Mouse (Mus musculus) heart, embryonic 12.5 days (tissue): ENCODE results near the gene Casr. TPM values are rescaled to one million over a fixed set of nuclear protein-coding genes. Genes with fewer than 3 reads are reported as not detected.

Source experiments
- ATAC-seq: fragments of 200-750 bp; cut with Nextera tagmentation; 2 replicates; pipeline ENCODE4 v1.8.0; 2017; ENCODE audit warnings: moderate TSS enrichment, moderate library complexity; ENCODE audit not compliant: insufficient number of reproducible peaks, low FRiP score
- H3K27ac ChIP-seq: fragments of 300-500 bp; sonication (generic); 2 replicates; pipeline ENCODE4 v1.5.1; 2016; ENCODE audit warnings: mild to moderate bottlenecking, moderate library complexity; ENCODE audit not compliant: poor library complexity, severe bottlenecking
- H3K27me3 ChIP-seq: fragments of 300-500 bp; sonication (generic); replicated peaks from 2 replicates; pipeline ENCODE4 v1.6.1; 2016; ENCODE audit warnings: mild to moderate bottlenecking, moderate library complexity
- H3K36me3 ChIP-seq: fragments of 300-500 bp; sonication (generic); 2 replicates; pipeline ENCODE4 v1.6.1; 2016; ENCODE audit warnings: mild to moderate bottlenecking, moderate library complexity
- H3K4me1 ChIP-seq: fragments of 300-500 bp; sonication (generic); replicated peaks from 2 replicates; pipeline ENCODE4 v1.6.1; 2016; ENCODE audit warnings: mild to moderate bottlenecking
- H3K4me2 ChIP-seq: fragments of 300-500 bp; sonication (generic); 2 replicates; pipeline ENCODE4 v1.6.1; 2016; ENCODE audit warnings: mild to moderate bottlenecking, moderate library complexity
- H3K4me3 ChIP-seq: fragments of 300-500 bp; sonication (generic); 2 replicates; pipeline ENCODE4 v1.5.1; 2016; ENCODE audit warnings: mild to moderate bottlenecking
- H3K9ac ChIP-seq: fragments of 300-500 bp; sonication (generic); 2 replicates; pipeline ENCODE4 v1.6.1; 2016; ENCODE audit warnings: mild to moderate bottlenecking, moderate library complexity
- H3K9me3 ChIP-seq: fragments of 300-500 bp; sonication (generic); replicated peaks from 2 replicates; pipeline ENCODE4 v1.6.1; 2016; ENCODE audit warnings: mild to moderate bottlenecking, moderate library complexity
- WGBS: fragments of 180-500 bp; shearing (Covaris S2); methylation state at CpG from one replicate; pipeline ENCODE4 v1.1.7; 2016; 5-methylcytosine and 5-hydroxymethylcytosine counted together
- polyA plus RNA-seq: library from polyadenylated mRNA; unstranded; fragments of >200 nt; fragmentation: Nextera tagmentation; extraction: Ambion mirVana; gene quantifications from 2 replicates; pipeline ENCODE4 v1.2.1, GENCODE M21; 2016

Gene Casr
- polyA plus RNA-seq, 1 experiment from 2014 or later = 0.04 TPM

DNA sequence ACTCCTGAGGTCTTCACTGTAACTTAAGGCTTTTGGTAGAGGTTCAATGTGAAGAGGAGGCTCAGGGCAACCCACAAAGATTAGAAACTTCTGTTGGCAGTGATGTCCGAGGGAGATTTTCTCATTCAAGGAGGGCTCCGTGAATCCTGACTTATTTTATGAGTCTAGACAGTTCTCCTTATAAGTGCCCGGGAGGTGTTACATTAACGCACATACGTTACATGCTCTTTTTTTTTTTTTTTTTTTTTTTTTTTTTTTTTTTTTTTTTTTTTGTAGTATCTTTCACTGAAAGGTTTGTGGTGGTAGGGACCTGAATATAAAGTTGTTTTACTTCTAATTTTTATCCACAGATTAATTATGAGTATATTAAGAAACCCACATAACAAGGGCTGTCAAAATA lies 54.6 kb downstream of the Casr start:
- no peaks in the 10 kb centered on the region for H3K27me3 ChIP-seq
- H3K9ac ChIP-seq = no peak overlapping the region
- no peak overlapping the region for H3K4me3 ChIP-seq
- 0 out of 2 replicates have a peak, but pooled peaks cover 4% of the 10 kb centered on the region for H3K9me3 ChIP-seq
- H3K36me3 ChIP-seq = no peaks in the 10 kb centered on the region
- H3K4me1 ChIP-seq = no peaks in the 10 kb centered on the region
- H3K27ac ChIP-seq = no peak overlapping the region
- ATAC-seq = no peak
- WGBS = 85% methylated on average over 5 of the region's 5 CpGs
- H3K4me2 ChIP-seq = no peak overlapping the region

- no peak for ATAC-seq
- H3K4me1 ChIP-seq = no peaks in the 10 kb centered on the region
- 0 out of 2 replicates have a peak, but pooled peaks cover 4% of the 10 kb centered on the region for H3K9me3 ChIP-seq
- H3K27me3 ChIP-seq = no peaks in the 10 kb centered on the region
- H3K27ac ChIP-seq = no peak overlapping the region
- H3K4me2 ChIP-seq = no peak overlapping the region
- no peak overlapping the region for H3K9ac ChIP-seq
- H3K36me3 ChIP-seq = no peaks in the 10 kb centered on the region
- H3K4me3 ChIP-seq = no peak overlapping the region
Observed at GRCm38 (mm10) chr16:36506827-36507226, 55.1 kb downstream of the Casr start.

- Histone ChIP-seq H3K9me3 (0 out of 2 replicates have a peak, but pooled peaks cover 4% of the 10 kb centered on the region), H3K27me3 (no peaks in the 10 kb centered on the region), H3K4me1 (no peaks in the 10 kb centered on the region), H3K27ac (no peak overlapping the region), H3K9ac (no peak overlapping the region), H3K36me3 (no peaks in the 10 kb centered on the region), H3K4me2 (no peak overlapping the region), H3K4me3 (no peak overlapping the region)
- ATAC-seq = no peak
- WGBS = 57% methylated on average over 4 of the region's 4 CpGs
Observed at GRCm38 (mm10) chr16:36505913-36506312, 56.0 kb downstream of the Casr start.

DNA sequence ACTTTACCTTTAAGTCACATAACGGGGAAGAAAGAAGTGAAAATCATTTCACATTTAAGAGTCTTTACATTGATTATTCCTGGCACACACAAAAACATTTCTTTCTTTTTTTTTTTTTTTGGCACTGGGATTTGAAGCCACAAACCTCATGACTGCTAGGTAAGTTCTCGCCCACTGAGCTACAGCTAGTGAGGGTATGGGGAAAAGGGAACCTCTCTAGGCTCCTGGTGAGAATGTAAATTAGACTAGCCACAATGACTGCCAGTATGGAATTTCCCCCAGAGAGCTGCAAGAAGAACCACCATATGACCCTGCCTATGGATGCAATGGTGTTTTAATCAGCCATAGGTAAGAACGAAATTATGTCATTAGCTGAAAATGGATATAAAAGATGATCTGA lies 56.8 kb downstream of the Casr start:
- no peak overlapping the region for H3K4me2 ChIP-seq
- WGBS = 68% methylated on average over 3 of the region's 3 CpGs
- ATAC-seq = no peak

DNA sequence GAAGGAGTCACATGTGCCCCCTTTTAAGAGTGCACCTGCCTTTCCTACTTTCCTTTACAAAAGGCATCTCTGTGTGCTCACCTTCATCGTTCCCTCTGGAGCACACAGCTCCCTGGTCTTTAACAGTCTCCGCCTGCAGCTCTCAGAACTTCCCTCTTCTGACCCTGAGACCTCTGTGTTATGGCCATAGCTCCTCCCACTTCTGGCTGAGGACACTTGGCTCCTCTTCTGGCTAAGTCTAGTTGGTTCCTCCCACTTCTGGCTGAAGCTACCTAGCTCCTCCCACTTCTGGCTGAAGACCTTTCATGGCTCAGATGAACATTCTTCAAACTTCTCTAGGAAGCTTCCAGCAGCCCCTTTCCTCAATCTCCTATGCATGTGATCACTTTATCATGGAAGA lies 59.7 kb downstream of the Casr start:
- Histone ChIP-seq H3K27me3 (no peaks in the 10 kb centered on the region), H3K9me3 (0 out of 2 replicates have a peak, but pooled peaks cover 4% of the 10 kb centered on the region), H3K4me2 (no peak overlapping the region), H3K9ac (no peak overlapping the region), H3K27ac (no peak overlapping the region), H3K4me3 (no peak overlapping the region), H3K36me3 (no peaks in the 10 kb centered on the region), H3K4me1 (no peaks in the 10 kb centered on the region)
- ATAC-seq = no peak
- 61% methylated on average over 2 of the region's 2 CpGs for WGBS

More for the DNA sequence above, 56.8 kb downstream of the Casr start:
- Histone ChIP-seq H3K36me3 (no peaks in the 10 kb centered on the region), H3K4me1 (no peaks in the 10 kb centered on the region), H3K4me3 (no peak overlapping the region), H3K27me3 (no peaks in the 10 kb centered on the region), H3K27ac (no peak overlapping the region), H3K9ac (no peak overlapping the region), H3K9me3 (0 out of 2 replicates have a peak, but pooled peaks cover 4% of the 10 kb centered on the region)

DNA sequence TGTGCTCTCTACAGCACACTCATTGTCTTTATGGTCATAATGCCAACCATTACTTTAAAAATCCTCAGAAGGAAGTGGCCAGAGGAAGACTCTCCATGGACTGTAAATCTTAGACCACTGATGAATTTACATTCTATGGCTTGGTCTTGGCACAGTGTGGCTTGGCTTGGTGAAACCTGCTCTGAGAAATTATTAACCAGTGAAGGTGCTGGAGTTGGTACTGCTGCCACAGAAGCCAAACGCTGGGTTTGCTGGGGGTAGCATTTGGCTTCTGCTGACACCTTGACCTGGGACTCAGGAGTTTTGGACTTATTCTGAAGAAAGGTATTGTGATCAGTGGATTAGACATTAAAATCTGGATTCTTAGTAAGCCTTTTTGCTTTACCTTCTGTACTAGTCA lies 69.5 kb downstream of the Casr start:
- no peak overlapping the region for H3K4me3 ChIP-seq
- H3K27ac ChIP-seq = no peak overlapping the region
- ATAC-seq = no peak
- H3K4me1 ChIP-seq = no peaks in the 10 kb centered on the region
- WGBS = 77% methylated on average over 1 of the region's 1 CpGs
- H3K9me3 ChIP-seq = no peaks in the 10 kb centered on the region
- H3K27me3 ChIP-seq = no peaks in the 10 kb centered on the region
- no peaks in the 10 kb centered on the region for H3K36me3 ChIP-seq
- no peak overlapping the region for H3K4me2 ChIP-seq
- H3K9ac ChIP-seq = no peak overlapping the region

DNA sequence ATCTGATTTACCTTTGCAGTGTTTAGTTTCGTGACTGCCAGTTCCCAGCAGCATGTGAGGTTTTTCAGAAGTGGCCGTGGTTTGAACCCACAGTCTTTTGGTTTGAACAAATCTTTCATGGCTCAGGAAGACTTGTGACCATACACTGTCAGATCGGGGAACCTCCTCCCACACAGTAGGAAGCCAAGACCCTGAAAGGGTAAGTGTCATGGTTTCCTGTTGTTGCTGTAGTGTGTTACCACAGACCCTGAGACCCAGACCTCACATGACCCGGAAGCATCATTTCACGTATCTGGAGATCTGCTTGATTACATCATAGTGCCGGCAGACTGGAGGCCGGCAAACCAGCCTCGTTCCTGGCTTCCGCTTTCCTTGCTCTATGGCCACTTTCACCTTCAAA lies 85.1 kb downstream of the Casr start:
- Histone ChIP-seq H3K4me1 (no peaks in the 10 kb centered on the region), H3K27me3 (no peaks in the 10 kb centered on the region), H3K9ac (no peak overlapping the region), H3K9me3 (peaks cover 6% of the 10 kb centered on the region), H3K36me3 (no peaks in the 10 kb centered on the region), H3K27ac (no peak overlapping the region), H3K4me2 (no peak overlapping the region), H3K4me3 (no peak overlapping the region)
- WGBS = 75% methylated on average over 9 of the region's 9 CpGs
- ATAC-seq = no peak

GRCm38 (mm10) chr16:36475530-36475929 lies 86.4 kb downstream of the Casr start:
- no peak overlapping the region for H3K4me2 ChIP-seq
- H3K9ac ChIP-seq = no peak overlapping the region
- H3K4me1 ChIP-seq = no peaks in the 10 kb centered on the region
- H3K36me3 ChIP-seq = no peaks in the 10 kb centered on the region
- no peaks in the 10 kb centered on the region for H3K27me3 ChIP-seq
- H3K9me3 ChIP-seq = peaks cover 6% of the 10 kb centered on the region
- no peak for ATAC-seq
- 86% methylated on average over 3 of the region's 3 CpGs for WGBS
- no peak overlapping the region for H3K27ac ChIP-seq
- no peak overlapping the region for H3K4me3 ChIP-seq

DNA sequence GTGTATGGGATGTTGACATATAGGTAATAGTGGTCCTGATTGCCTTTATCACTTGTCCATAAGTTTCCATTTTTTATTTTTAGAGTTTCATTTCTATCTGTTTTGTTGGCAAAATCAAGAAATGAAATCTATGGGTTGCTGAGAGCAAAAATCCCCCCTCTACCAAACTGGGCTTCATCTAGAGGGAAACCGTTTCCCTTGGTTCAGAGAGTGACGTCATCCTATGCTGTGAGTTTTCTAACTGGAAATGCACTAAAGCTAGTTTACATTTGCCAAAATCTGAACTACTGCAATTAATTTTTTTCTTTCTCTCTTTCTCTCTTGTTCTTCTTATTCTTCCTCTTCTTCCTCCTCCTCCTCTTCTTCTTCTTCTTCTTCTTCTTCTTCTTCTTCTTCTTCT lies 87.1 kb downstream of the Casr start:
- no peaks in the 10 kb centered on the region for H3K36me3 ChIP-seq
- no peak overlapping the region for H3K9ac ChIP-seq
- H3K27ac ChIP-seq = no peak overlapping the region
- no peaks in the 10 kb centered on the region for H3K4me1 ChIP-seq
- no peak overlapping the region for H3K4me3 ChIP-seq
- peaks cover 6% of the 10 kb centered on the region for H3K9me3 ChIP-seq
- no peak for ATAC-seq
- H3K4me2 ChIP-seq = no peak overlapping the region
- WGBS = 69% methylated on average over 2 of the region's 2 CpGs
- H3K27me3 ChIP-seq = no peaks in the 10 kb centered on the region

DNA sequence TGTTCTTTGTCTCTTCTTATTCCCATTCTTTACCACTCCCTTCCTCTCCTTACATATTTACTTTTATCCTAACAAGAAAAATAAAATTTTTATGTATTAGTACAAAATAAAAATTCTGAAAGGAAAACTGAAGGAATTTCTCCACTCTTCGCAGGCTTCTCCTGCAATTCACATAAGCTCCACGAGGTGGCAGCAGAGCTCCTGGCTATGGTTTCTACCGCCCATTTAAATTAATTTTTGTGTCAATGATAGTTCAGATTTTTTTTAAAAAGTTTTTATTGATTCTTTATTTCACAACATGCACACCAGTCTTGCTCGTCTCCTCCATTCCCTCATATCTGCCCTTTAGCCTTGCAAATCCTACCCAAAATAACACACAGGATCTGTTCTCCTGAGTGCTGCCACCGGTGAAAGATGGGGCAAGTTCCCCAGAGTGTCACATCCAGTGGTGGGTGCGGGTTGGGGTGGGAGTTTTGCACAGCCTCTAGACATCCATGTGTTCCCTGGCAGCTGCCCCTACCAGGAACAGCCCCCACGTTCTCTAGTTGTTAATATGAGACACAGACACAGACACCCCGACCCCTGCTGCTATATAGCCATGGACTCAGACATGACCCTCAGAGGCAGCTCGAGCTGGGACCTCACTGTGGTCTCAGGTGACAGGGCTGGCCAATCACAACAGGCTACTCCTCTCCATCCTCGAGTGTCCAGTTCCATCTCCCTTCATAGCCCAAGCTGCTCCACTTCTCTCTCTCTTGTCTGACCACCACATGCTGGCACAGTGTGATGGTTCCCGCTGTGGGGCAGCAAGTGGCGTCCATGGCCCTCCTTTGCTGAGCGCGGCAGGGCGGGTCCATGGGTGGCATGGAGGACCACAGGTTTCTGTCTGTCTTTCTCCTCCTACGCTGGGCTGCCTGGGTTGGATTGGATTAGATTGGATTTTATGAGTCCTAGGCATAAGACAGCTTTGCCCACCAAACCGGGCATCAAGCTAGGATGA lies 88.4 kb downstream of the Casr start:
- ATAC-seq = no peak
- Histone ChIP-seq H3K36me3 (no peaks in the 10 kb centered on the region), H3K9me3 (0 out of 2 replicates have a peak, but pooled peaks cover 3% of the 10 kb centered on the region), H3K27me3 (no peaks in the 10 kb centered on the region), H3K9ac (no peak overlapping the region), H3K4me3 (no peak overlapping the region), H3K27ac (no peak overlapping the region), H3K4me1 (no peaks in the 10 kb centered on the region), H3K4me2 (no peak overlapping the region)
- 44% methylated on average over 17 of the region's 17 CpGs for WGBS

DNA sequence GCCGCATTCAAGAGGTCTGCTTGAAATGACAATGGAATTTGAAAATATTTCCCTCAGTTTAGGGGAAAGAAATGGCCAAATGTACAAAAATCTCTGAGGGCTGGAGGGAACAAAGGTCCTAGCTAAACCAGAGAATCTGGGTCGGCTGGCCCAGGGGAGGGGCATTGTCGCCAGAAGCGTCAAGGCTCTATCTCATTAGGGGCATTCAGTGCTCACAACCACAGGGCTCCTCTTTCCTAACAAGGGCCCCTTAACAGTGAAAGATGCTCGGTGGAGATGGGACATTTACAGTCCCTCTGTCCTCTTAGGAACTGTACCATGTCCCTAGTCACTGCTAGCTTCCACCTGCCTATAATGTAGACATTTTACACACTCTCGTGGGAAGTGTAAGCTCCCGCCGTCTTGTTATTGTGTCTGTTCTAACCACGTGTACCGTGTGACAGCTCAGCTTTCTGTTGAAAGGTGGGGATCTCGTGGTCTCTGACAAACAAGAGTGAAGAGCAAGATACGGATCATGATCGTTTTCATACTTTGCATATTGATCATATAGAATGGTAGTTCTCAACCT lies 90.8 kb downstream of the Casr start:
- Histone ChIP-seq H3K4me2 (no peak overlapping the region), H3K4me1 (no peaks in the 10 kb centered on the region), H3K9me3 (0 out of 2 replicates have a peak, but pooled peaks cover 3% of the 10 kb centered on the region), H3K36me3 (no peaks in the 10 kb centered on the region), H3K9ac (no peak overlapping the region), H3K27me3 (no peaks in the 10 kb centered on the region), H3K4me3 (no peak overlapping the region), H3K27ac (no peak overlapping the region)
- WGBS = 60% methylated on average over 13 of the region's 13 CpGs
- ATAC-seq = no peak
